Mouse (Mus musculus): Measurements from ENCODE around the gene Gm21983. TPM values are rescaled to one million over a fixed set of nuclear protein-coding genes. Genes with fewer than 3 reads are reported as not detected.

The Gm21983 gene
- polyA plus RNA-seq, 1 experiment from 2014 or later, result 0.54 TPM

DNA sequence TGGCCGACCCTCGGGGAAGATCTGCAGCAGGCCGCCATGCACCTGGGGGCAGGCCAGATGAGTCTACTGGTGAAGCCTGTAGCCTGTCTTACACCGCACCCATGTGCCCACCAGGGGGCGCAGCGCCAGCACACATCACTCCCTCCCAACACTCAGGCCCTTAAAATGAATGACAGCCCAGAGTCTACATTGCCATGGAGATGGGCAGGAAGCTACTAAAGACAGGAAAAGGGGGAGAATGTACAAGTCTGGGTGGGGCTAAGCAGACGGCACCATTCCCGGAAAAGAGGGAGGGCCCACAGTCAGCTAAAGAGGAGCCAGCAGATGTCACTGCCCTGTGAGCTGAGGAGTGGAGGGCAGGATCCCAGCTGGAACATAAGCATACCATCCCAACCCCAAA, 21.0 kb downstream of the Gm21983 start:
- H3K9me3 ChIP-seq (replicated peaks; ENCODE audit: control insufficient read depth, low read length, poor library complexity, severe bottlenecking), result no peaks in the 10 kb centered on the region
- H3K4me1 ChIP-seq (ENCODE audit: control insufficient read depth, insufficient read depth, low read length), result peaks cover 51% of the 10 kb centered on the region
- peak overlapping the region; percentile 54 for H3K27ac ChIP-seq (ENCODE audit: low read length)
- H3K4me3 ChIP-seq (ENCODE audit: low read depth, low read length), result no peak overlapping the region
- H3K9ac ChIP-seq (ENCODE audit: low read depth, low read length), result no peak overlapping the region
- peak; percentile 85 for ATAC-seq
- WGBS, result 20% methylated on average over 8 of the region's 8 CpGs
- H3K4me2 ChIP-seq (ENCODE audit: low read length), result 0 out of 2 replicates have a peak overlapping the region, but pooled peaks have one; percentile 1
- no peaks in the 10 kb centered on the region for H3K27me3 ChIP-seq (ENCODE audit: control insufficient read depth, insufficient read depth, low read depth, low read length)
- peaks cover 23% of the 10 kb centered on the region for H3K36me3 ChIP-seq (ENCODE audit: control insufficient read depth, insufficient read depth, low read length)

- Histone ChIP-seq H3K9ac (ENCODE audit: low read depth, low read length) (no peak overlapping the region), H3K9me3 (replicated peaks; ENCODE audit: control insufficient read depth, low read length, poor library complexity, severe bottlenecking) (no peaks in the 10 kb centered on the region), H3K27me3 (ENCODE audit: control insufficient read depth, insufficient read depth, low read depth, low read length) (no peaks in the 10 kb centered on the region), H3K4me1 (ENCODE audit: control insufficient read depth, insufficient read depth, low read length) (peaks cover 44% of the 10 kb centered on the region), H3K27ac (ENCODE audit: low read length) (no peak overlapping the region), H3K36me3 (ENCODE audit: control insufficient read depth, insufficient read depth, low read length) (peaks cover 17% of the 10 kb centered on the region), H3K4me3 (ENCODE audit: low read depth, low read length) (no peak overlapping the region), H3K4me2 (ENCODE audit: low read length) (no peak overlapping the region)
- WGBS, result 89% methylated on average over 6 of the region's 6 CpGs
- ATAC-seq, result no peak
These were observed 21.6 kb downstream of the Gm21983 start for GRCm38 (mm10) chr7:27159256-27159655.

- Histone ChIP-seq H3K27ac (ENCODE audit: low read length) (no peak overlapping the region), H3K4me3 (ENCODE audit: low read depth, low read length) (no peak overlapping the region), H3K4me2 (ENCODE audit: low read length) (no peak overlapping the region), H3K4me1 (ENCODE audit: control insufficient read depth, insufficient read depth, low read length) (peaks cover 34% of the 10 kb centered on the region), H3K9ac (ENCODE audit: low read depth, low read length) (no peak overlapping the region), H3K36me3 (ENCODE audit: control insufficient read depth, insufficient read depth, low read length) (peaks cover 17% of the 10 kb centered on the region), H3K27me3 (ENCODE audit: control insufficient read depth, insufficient read depth, low read depth, low read length) (no peaks in the 10 kb centered on the region), H3K9me3 (replicated peaks; ENCODE audit: control insufficient read depth, low read length, poor library complexity, severe bottlenecking) (no peaks in the 10 kb centered on the region)
- WGBS, result 97% methylated on average over 9 of the region's 9 CpGs
- ATAC-seq, result no peak
These were observed 22.7 kb downstream of the Gm21983 start for GRCm38 (mm10) chr7:27158171-27158570.

DNA sequence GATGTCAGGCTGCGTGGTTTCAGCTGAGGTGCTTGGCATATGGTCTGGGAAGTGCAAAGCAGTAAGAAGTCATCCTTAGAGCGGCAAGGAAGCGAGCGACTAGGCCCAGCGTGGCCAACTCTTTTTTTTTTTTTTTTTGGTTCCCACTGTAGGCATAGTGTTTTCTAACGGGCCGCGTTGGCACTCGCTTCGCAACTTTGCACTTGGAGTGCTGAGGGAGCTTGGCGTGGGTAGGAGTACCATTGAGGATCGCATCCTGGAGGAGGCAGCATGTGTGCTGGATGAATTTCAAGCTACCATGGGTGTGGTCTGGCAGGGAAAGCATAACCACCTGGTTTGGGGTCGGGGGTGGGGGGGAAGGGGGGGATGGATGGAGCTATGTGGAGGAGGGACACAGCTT, 24.9 kb downstream of the Gm21983 start:
- no peaks in the 10 kb centered on the region for H3K9me3 ChIP-seq (replicated peaks; ENCODE audit: control insufficient read depth, low read length, poor library complexity, severe bottlenecking)
- H3K27me3 ChIP-seq (ENCODE audit: control insufficient read depth, insufficient read depth, low read depth, low read length), result no peaks in the 10 kb centered on the region
- H3K4me2 ChIP-seq (ENCODE audit: low read length), result no peak overlapping the region
- ATAC-seq, result no peak
- peaks cover 17% of the 10 kb centered on the region for H3K36me3 ChIP-seq (ENCODE audit: control insufficient read depth, insufficient read depth, low read length)
- H3K4me1 ChIP-seq (ENCODE audit: control insufficient read depth, insufficient read depth, low read length), result peaks cover 12% of the 10 kb centered on the region
- no peak overlapping the region for H3K4me3 ChIP-seq (ENCODE audit: low read depth, low read length)
- WGBS, result 84% methylated on average over 13 of the region's 13 CpGs
- H3K27ac ChIP-seq (ENCODE audit: low read length), result no peak overlapping the region
- H3K9ac ChIP-seq (ENCODE audit: low read depth, low read length), result no peak overlapping the region

DNA sequence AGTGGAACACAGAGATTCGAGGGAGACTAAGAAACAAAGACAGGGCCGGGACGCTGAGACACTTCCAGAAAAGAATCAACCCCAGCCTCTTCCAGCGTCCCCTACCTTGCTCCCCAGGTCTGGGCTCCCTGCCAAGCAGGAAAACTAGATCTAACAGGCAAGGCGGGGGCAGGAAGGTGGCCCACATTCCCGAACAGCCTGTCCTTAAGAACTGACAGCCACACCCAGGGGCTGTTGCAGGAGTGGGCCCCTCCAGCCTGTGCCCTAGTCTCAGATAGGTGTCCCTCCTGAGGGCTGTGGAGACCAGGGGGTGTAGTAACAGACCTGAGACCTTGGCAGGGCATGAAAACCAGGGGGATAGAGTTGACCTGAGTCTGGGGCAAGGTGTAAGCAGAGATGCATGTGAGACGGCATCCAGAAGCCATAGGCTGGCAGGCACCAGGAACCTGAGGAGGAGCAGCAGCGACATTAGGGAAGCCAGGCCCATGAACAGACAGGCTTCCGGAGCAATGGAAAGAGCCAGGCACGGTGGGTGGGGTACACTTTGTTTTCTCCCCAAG, 27.6 kb downstream of the Gm21983 start, which contains the start of gene Cyp2t4:
TSS of gene Cyp2t4 (plus strand) at position 510 of the 560 bp plus-strand sequence.
- H3K27ac ChIP-seq (ENCODE audit: low read length), result no peak within 1 kb of the TSS
- H3K36me3 ChIP-seq (ENCODE audit: control insufficient read depth, insufficient read depth, low read length), result peaks cover 11% of the 10 kb centered on the region
- no peak for ATAC-seq
- 82% methylated on average over 10 of the region's 10 CpGs for WGBS
- H3K9me3 ChIP-seq (replicated peaks; ENCODE audit: control insufficient read depth, low read length, poor library complexity, severe bottlenecking), result no peaks in the 10 kb centered on the region
- H3K27me3 ChIP-seq (ENCODE audit: control insufficient read depth, insufficient read depth, low read depth, low read length), result no peaks in the 10 kb centered on the region
- no peaks in the 10 kb centered on the region for H3K4me1 ChIP-seq (ENCODE audit: control insufficient read depth, insufficient read depth, low read length)
- no peak within 1 kb of the TSS for H3K4me3 ChIP-seq (ENCODE audit: low read depth, low read length)
- H3K4me2 ChIP-seq (ENCODE audit: low read length), result no peak within 1 kb of the TSS
- no peak within 1 kb of the TSS for H3K9ac ChIP-seq (ENCODE audit: low read depth, low read length)

- WGBS, result 56% methylated on average over 8 of the region's 8 CpGs
These were observed 44.4 kb downstream of the Gm21983 start for GRCm38 (mm10) chr7:27136410-27136996.

GRCm38 (mm10) chr7:27133757-27134156, 47.1 kb downstream of the Gm21983 start:
- H3K4me1 ChIP-seq (ENCODE audit: control insufficient read depth, insufficient read depth, low read length), result no peaks in the 10 kb centered on the region
- no peak overlapping the region for H3K4me3 ChIP-seq (ENCODE audit: low read depth, low read length)
- no peak overlapping the region for H3K9ac ChIP-seq (ENCODE audit: low read depth, low read length)
- ATAC-seq, result no peak
- no peaks in the 10 kb centered on the region for H3K9me3 ChIP-seq (replicated peaks; ENCODE audit: control insufficient read depth, low read length, poor library complexity, severe bottlenecking)
- H3K36me3 ChIP-seq (ENCODE audit: control insufficient read depth, insufficient read depth, low read length), result no peaks in the 10 kb centered on the region
- H3K27me3 ChIP-seq (ENCODE audit: control insufficient read depth, insufficient read depth, low read depth, low read length), result no peaks in the 10 kb centered on the region
- H3K27ac ChIP-seq (ENCODE audit: low read length), result no peak overlapping the region
- H3K4me2 ChIP-seq (ENCODE audit: low read length), result no peak overlapping the region
- 86% methylated on average over 4 of the region's 4 CpGs for WGBS

More at GRCm38 (mm10) chr7:27136410-27136996, 44.4 kb downstream of the Gm21983 start:
- H3K9ac ChIP-seq (ENCODE audit: low read depth, low read length), result no peak overlapping the region
- no peaks in the 10 kb centered on the region for H3K27me3 ChIP-seq (ENCODE audit: control insufficient read depth, insufficient read depth, low read depth, low read length)
- no peak overlapping the region for H3K27ac ChIP-seq (ENCODE audit: low read length)
- no peak overlapping the region for H3K4me2 ChIP-seq (ENCODE audit: low read length)
- no peaks in the 10 kb centered on the region for H3K4me1 ChIP-seq (ENCODE audit: control insufficient read depth, insufficient read depth, low read length)
- H3K4me3 ChIP-seq (ENCODE audit: low read depth, low read length), result no peak overlapping the region
- no peaks in the 10 kb centered on the region for H3K9me3 ChIP-seq (replicated peaks; ENCODE audit: control insufficient read depth, low read length, poor library complexity, severe bottlenecking)
- H3K36me3 ChIP-seq (ENCODE audit: control insufficient read depth, insufficient read depth, low read length), result no peaks in the 10 kb centered on the region
- ATAC-seq, result no peak

DNA sequence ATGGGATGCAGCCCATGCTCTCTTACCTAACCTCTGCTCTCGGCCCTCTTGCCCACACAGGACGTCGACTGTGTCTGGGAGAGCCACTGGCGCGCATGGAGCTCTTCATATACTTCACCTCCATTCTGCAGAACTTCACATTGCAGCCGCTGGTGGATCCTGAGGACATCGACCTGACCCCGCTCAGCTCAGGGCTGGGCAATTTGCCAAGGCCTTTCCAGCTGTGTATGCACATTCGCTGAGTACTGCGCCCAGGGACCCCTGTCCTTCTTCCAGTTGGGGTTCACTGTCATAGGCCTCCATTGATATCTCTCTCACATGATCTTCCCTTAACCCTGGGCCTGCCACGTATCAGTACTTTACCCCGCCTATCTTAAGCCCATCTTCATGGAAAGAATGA, 47.7 kb downstream of the Gm21983 start:
- 71% methylated on average over 12 of the region's 12 CpGs for WGBS
- H3K27me3 ChIP-seq (ENCODE audit: control insufficient read depth, insufficient read depth, low read depth, low read length), result no peaks in the 10 kb centered on the region
- no peak for ATAC-seq
- no peaks in the 10 kb centered on the region for H3K4me1 ChIP-seq (ENCODE audit: control insufficient read depth, insufficient read depth, low read length)
- H3K4me3 ChIP-seq (ENCODE audit: low read depth, low read length), result no peak overlapping the region
- H3K36me3 ChIP-seq (ENCODE audit: control insufficient read depth, insufficient read depth, low read length), result no peaks in the 10 kb centered on the region
- H3K9me3 ChIP-seq (replicated peaks; ENCODE audit: control insufficient read depth, low read length, poor library complexity, severe bottlenecking), result no peaks in the 10 kb centered on the region
- no peak overlapping the region for H3K27ac ChIP-seq (ENCODE audit: low read length)
- no peak overlapping the region for H3K4me2 ChIP-seq (ENCODE audit: low read length)
- H3K9ac ChIP-seq (ENCODE audit: low read depth, low read length), result no peak overlapping the region

DNA sequence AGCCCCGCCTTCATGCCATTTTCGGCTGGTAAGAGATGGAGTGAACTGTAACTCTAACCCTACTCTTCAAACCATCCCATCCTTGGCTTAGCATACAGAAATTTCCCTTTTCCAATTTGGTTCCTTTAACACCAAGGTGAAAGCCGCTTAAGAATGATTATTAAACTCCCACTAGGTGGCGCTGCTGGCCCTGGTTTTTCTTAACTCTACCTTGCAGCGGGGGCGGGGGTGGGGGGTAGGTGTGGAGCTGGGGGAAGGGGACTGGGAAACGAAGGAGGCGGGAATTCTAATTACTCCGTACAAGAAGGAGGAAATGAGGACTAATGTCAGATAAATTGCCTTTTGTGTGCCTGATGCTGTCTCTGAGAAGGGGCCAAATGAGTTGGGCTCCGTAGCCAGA, 48.3 kb downstream of the Gm21983 start:
- H3K27ac ChIP-seq (ENCODE audit: low read length), result no peak overlapping the region
- H3K4me3 ChIP-seq (ENCODE audit: low read depth, low read length), result no peak overlapping the region
- H3K36me3 ChIP-seq (ENCODE audit: control insufficient read depth, insufficient read depth, low read length), result no peaks in the 10 kb centered on the region
- no peak for ATAC-seq
- 16% methylated on average over 10 of the region's 10 CpGs for WGBS
- no peaks in the 10 kb centered on the region for H3K4me1 ChIP-seq (ENCODE audit: control insufficient read depth, insufficient read depth, low read length)
- H3K27me3 ChIP-seq (ENCODE audit: control insufficient read depth, insufficient read depth, low read depth, low read length), result no peaks in the 10 kb centered on the region
- H3K9me3 ChIP-seq (replicated peaks; ENCODE audit: control insufficient read depth, low read length, poor library complexity, severe bottlenecking), result no peaks in the 10 kb centered on the region
- H3K4me2 ChIP-seq (ENCODE audit: low read length), result no peak overlapping the region
- H3K9ac ChIP-seq (ENCODE audit: low read depth, low read length), result no peak overlapping the region

All from midbrain, embryonic 16.5 days (tissue).